Mouse (Mus musculus): ENCODE data around the gene Fads2. TPM values are rescaled to one million over a fixed set of nuclear protein-coding genes. Genes with fewer than 3 reads are reported as not detected.

The Fads2 gene
- total RNA-seq, 2 experiments from 2014 or later, result 1.7 to 4.1 TPM

DNA sequence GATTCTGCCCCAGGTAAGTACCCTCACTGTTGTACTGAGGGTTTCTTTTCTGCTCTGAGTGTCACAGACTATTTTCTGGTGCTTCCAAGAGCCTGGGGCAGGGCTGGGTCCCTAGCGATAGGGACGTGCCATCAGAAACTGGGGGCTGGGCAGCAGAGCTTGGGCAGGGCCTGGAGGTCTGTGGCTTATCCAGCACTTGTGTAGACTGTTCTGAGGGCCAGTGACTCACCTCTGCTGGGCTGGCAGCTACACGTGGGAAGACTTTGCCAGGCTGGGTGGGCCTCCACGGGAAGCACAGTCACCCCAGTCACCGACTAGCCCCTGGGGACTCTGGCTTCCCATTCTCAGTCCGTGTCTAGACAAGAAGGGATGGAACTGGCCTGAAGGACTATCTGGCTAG is 59.3 kb downstream of the Fads2 start:
- no peak for TF ChIP-seq CTCF (IDR thresholded peaks at IDR 0.05)
- Histone ChIP-seq H3K27ac (peak overlapping the region; percentile 88), H3K4me3 (peak overlapping the region; percentile 93)
- intact Hi-C loops (cut with DNase I), result no loop called here
- peak; percentile 50 for DNase-seq

DNA sequence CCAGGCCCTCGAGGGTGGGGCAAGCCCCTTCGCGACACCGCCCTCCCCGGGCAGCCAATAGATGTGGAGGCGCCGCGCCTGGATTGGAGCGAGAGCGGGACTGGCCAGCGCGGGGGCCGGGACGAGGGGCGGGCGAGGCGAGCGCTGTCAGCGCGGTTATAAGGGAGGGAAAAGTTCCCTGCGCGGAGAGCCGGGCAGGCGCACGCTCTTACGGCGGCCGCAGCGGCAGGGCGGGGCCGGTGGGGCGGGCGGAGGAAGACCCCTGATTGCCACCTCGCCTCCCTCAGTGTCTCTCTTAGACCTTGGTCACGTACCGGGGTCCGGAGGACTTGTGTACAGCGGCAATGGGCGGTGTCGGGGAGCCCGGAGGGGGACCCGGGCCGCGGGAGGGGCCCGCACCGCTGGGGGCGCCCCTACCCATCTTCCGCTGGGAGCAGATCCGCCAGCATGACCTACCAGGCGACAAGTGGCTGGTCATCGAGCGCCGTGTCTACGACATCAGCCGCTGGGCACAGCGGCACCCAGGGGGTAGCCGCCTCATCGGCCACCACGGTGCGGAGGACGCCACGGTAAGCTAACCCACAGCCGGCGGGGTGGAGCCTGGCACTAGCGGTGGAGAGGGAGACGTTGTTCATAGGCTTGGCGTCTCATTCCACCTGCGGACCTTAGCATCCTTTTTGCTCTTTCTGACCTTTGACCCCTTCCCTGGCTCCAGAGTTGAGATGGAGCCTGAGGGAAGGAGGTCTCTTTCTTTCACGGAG is 60.0 kb downstream of the Fads2 start, which contains the start of gene Fads3:
TSS of gene Fads3 (plus strand) at position 182 of the 761 bp plus-strand sequence.
- peak; percentile 92 for DNase-seq
- intact Hi-C loops (cut with DNase I), result no loop called here
- Histone ChIP-seq H3K27ac (peak within 1 kb of the TSS; percentile 88), H3K4me3 (peak within 1 kb of the TSS; percentile 93)
- TF ChIP-seq CTCF (IDR thresholded peaks at IDR 0.05), result peak; percentile 20; the same call in 1 of the 2 replicates

DNA sequence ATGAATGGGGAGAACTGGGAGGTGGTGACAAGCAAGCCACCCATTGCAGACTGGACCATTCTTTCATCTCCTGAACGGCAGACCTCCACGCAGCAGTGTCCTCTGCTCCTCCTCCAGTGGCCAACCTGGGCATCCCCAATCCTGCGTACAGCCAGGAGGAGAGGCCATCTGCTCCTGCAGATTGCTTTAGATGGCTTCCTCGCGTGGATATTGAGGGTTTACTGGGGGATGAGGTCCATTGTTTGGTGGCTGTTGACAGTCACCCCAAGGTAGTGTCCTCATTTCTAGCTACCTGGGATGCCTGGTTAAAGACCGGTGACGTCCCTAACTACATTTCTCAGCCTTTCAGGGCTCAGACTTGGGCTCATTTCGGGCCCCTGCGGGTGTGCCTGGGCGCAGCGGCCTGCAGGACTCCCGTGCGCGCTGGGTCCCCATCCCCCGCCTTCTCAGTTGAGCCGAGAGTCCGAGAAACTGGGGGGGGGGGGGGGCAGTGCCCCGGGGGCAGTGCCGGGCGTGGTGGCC is 60.6 kb downstream of the Fads2 start:
- no peak for DNase-seq
- peak overlapping the region; percentile 93 for H3K4me3 ChIP-seq
- peak overlapping the region; percentile 88 for H3K27ac ChIP-seq
- no peak for TF ChIP-seq CTCF (IDR thresholded peaks at IDR 0.05)
- intact Hi-C loops (cut with DNase I), result no loop called here

DNA sequence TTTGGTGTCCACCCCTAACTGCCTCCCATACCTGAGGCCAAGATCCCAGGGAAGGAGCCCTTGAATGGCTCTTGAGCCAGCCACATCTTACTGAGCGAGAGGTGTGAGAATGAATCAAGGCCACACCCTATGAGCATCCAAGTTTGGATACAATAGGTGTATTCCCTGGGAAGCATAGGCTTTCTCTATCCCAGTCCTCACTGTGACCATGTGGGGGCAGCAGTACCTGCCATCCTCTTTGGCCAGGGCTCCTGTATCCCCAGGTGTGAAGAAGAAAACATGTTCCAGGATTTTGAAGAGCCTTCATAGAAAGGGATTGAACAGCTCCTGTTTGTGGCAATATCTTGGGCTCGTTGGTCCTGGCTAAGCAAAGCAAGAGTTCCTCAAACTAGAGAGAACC is 61.9 kb downstream of the Fads2 start:
- DNase-seq, result no peak
- intact Hi-C loops (cut with DNase I), result loop anchor here (5.0 kb wide), 1 partner anchor 63 kb away; the partner anchor contains the start of gene Fads2
- H3K4me3 ChIP-seq, result no peak overlapping the region
- peak overlapping the region; percentile 16; the same call in 1 of the 2 replicates for H3K27ac ChIP-seq
- TF ChIP-seq CTCF (IDR thresholded peaks at IDR 0.05), result peak; percentile 41

DNA sequence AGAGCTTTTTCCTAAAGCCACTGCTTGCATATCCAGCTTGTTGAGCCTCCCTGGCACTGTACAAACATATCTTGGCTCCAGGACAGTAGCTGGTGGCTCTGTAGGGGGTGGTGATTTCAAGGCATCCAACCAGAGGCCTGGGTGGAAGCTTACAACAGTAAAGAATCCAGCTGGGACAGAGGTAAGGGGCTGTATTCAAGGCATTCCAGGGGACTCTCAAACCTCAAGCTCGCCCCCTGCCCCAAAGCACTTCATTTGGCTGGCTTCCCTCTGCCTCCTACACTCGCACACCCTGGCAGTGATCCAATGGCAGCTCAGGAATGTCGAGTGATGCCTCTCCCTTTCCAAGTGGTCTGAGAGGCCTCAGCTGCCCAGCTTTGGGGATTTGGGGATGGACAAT is 62.6 kb downstream of the Fads2 start:
- Histone ChIP-seq H3K4me3 (no peak overlapping the region), H3K27ac (peak overlapping the region; percentile 20; the same call in 1 of the 2 replicates)
- intact Hi-C loops (cut with DNase I), result loop anchor here (5.0 kb wide), 1 partner anchor 63 kb away; the partner anchor contains the start of gene Fads2
- TF ChIP-seq CTCF (IDR thresholded peaks at IDR 0.05), result no peak
- no peak for DNase-seq

DNA sequence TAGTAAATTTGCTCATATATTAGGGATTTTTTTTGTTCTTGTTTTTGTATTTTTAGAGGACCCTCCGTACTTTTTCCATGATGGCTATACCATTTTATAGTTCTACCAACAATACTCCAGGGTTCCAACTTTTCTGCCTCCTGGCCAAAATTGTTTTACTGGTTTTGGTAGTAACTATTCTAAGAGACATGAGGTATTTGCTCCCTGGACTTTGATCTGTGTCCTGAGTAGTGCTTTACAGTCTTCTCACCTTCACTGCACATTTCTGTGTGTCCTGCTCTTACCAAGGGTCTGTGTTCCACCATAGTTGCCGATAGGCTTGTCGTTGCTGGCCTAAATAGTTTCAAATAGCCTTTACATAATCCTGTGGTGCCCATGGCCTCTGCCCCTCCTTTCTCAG is 63.2 kb downstream of the Fads2 start:
- H3K27ac ChIP-seq, result no peak overlapping the region; the same call in 1 of the 2 replicates
- DNase-seq, result no peak
- TF ChIP-seq CTCF (IDR thresholded peaks at IDR 0.05), result no peak
- intact Hi-C loops (cut with DNase I), result loop anchor here (5.0 kb wide), 1 partner anchor 64 kb away; the partner anchor contains the start of gene Fads2
- no peak overlapping the region for H3K4me3 ChIP-seq

DNA sequence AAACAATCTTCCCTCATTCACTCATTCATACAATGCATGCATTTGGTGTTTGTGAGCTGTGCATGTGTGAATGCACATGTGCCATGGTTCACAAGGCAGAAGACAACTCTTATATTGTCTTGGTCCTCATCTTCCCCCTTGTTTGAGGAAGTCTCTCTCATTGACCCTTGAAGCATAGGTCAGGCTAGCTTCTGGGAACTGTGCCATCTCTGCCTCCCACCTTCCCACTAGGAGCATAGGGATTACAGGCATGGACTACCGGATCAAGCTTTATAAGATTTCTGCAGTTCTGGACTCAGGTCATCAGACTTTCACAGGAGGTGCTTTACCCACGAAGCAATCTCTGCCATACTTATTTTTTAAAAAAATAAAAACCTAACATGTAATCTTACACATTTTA is 64.0 kb downstream of the Fads2 start:
- no peak for DNase-seq
- Histone ChIP-seq H3K4me3 (no peak overlapping the region), H3K27ac (no peak overlapping the region)
- no peak for TF ChIP-seq CTCF (IDR thresholded peaks at IDR 0.05)
- intact Hi-C loops (cut with DNase I), result loop anchor here (5.0 kb wide), 1 partner anchor 65 kb away; the partner anchor contains the start of gene Fads2

DNA sequence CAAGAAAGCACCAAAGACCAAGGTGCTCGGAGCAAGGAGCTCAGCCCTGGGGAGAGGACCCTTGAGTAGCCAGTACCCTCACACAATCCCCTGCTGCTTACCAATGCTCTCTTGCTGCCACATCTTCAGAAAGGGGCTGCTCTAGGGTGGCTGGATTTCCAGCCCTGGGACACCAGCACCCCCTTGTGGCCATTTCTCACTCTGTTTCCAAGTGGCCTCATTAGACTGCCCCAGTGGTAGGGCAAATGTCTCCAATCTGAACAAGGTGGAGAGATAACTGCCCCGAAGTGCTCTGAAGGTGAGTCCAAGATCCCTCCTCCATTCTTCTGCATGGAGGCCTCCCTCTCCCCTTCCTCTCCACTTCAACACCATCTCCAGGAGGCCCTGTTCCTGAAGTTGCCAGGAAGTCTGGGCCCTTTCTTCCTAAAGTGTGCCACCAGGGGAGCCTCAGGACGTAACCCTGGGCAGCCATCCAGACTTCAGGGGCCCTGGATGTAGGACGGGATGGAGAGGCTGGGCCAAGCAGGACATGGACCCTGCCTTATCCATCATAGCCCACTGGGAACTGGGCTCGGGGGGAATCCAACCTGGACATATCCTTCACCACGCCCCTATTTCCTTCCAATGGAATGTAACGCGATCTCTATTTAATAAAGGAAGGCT is 66.6 kb downstream of the Fads2 start:
- peak; percentile 86 for DNase-seq
- intact Hi-C loops (cut with DNase I), result loop anchor here (1.0 to 5.0 kb wide), 3 partner anchors 35 to 118 kb away; partner anchors contain the start of gene Fads2
- Histone ChIP-seq H3K27ac (peak overlapping the region; percentile 8; the same call in 1 of the 2 replicates), H3K4me3 (no peak overlapping the region)
- peak; percentile 95 for TF ChIP-seq CTCF (IDR thresholded peaks at IDR 0.05)

DNA sequence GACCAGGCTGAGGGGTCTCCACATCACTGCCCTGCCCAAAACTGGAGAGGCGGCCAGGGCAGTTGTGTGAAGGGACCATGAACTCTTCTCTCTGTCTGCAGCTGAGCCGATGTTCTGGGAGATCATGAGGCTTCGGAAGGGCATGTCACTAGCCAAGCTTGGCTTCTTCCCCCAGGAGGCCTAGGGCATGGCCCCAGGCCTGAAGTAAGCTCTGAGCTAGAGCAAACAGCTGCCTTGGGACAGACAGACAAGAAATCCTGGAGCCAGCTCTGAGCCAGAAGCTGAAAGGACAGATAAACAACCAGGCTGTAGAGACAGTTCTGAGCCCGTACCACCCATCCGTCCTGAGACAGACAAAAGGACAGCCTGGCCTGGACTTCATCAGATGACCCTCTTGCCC is 67.2 kb downstream of the Fads2 start:
- Histone ChIP-seq H3K4me3 (no peak overlapping the region), H3K27ac (peak overlapping the region; percentile 8; the same call in 1 of the 2 replicates)
- intact Hi-C loops (cut with DNase I), result loop anchor here (1.0 to 2.0 kb wide), 2 partner anchors 34 to 118 kb away; no protein-coding TSS in a partner anchor
- TF ChIP-seq CTCF (IDR thresholded peaks at IDR 0.05), result no peak
- no peak for DNase-seq

DNA sequence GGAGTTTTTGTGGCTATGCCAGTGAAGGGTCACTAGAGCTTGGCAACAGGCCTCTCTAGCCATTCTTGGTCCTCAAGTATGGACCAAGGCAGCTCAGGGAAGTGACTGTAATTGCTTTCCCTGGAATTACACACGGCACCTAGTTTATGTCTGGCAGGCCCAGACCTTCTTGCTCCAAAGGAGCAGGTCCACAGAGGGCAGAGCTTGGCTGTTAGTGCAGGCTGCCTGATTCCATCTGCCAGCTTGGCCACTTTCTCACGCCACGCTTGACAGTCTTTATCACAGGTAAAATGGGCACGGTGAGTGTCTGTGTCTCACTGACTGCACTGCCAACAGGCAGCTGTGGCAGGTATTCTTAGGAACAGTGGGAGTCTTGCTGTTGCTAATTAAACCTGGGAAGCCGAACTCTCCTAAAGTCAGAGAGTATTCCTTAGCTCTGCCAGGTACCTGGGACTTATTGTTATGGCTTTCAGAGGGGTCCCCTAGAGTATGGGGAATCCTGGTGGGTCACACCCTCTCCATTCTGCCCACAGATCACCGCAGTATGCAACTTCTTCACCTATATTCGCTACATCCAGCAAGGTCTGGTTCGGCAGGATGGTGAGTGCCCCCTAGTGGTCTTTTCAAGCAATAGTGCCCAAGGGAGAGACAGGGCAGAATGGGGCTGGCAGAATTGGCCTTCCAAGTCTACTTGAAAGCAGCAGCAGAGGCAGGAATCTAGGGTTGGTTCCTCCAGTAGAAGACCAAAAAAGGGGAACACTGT is 68.2 kb downstream of the Fads2 start:
- intact Hi-C loops (cut with DNase I), result no loop called here
- Histone ChIP-seq H3K27ac (no peak overlapping the region), H3K4me3 (no peak overlapping the region)
- peak; percentile 63 for DNase-seq
- TF ChIP-seq CTCF (IDR thresholded peaks at IDR 0.05), result peak; percentile 92

DNA sequence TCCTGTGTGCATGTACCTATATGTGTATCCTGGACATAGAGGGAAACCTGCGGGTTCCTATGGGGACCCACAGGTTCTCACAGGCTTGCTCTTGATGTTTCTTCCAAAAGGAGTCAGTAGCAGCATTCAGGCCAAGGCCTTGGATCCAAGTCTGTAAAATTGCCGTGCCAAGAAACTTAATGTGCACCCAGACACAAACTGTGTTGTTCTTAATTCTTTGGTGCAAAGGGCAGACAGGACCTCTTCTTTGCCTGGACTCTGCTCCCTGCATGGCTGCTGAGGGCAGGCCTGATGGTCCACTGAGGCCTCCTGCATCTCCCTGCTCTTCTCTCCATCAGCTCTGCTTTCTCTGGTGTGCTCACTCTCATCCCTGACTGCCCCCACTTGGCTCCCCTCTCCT is 71.8 kb downstream of the Fads2 start:
- DNase-seq, result no peak
- intact Hi-C loops (cut with DNase I), result no loop called here
- H3K4me3 ChIP-seq, result no peak overlapping the region

More for the DNA sequence above, 71.8 kb downstream of the Fads2 start:
- TF ChIP-seq CTCF (IDR thresholded peaks at IDR 0.05), result no peak
- no peak overlapping the region for H3K27ac ChIP-seq

Data from gastrocnemius, adult 2 months (tissue).